Mouse (Mus musculus): ENCODE data around the gene Ccnl1. TPM values are rescaled to one million over a fixed set of nuclear protein-coding genes. Genes with fewer than 3 reads are reported as not detected.

Gene Ccnl1
- total RNA-seq, 4 experiments from 2014 or later, result 8.6 to 17.0 (median 11.7) TPM

GRCm38 (mm10) chr3:65927101-65927501, 30.9 kb downstream of the Ccnl1 start:
- DNase-seq (ENCODE audit: low spot score in 2 of 2), result no peak

GRCm38 (mm10) chr3:65926426-65926825, 31.6 kb downstream of the Ccnl1 start:
- no peak for DNase-seq (ENCODE audit: low spot score in 2 of 2)

DNA sequence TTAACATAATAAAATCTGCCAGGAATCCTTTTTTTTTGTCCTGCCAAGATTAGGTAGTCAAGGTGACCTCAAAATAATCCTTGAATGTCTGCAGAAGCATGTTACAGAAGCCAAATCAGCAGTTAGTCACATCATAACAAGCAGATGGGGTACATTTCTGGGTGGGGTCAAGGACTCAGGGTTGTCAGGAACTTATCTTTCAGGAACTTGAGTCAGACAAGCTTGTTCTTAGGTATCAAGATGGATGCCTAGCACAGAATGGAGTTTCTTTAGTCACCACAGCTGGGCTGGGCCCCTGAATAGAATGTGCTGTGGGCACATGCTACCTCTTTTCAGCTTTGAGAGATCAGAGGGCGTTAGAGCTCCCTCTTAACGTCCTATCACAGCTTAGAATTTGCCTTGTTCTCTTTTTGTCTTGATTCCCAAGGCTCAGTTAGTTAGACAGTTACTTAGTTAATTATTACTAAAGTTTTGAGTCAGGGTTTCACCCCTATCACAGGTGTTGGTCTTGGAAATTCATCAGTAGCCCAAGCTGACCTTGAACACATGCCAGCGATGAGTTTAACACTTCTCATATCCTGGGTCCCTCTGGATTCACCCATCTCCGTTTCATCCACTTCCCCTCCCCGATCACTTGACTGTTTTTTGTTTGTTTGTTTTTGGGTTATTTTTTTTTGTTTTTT, 32.9 kb downstream of the Ccnl1 start:
- DNase-seq (ENCODE audit: low spot score in 2 of 2), result no peak

GRCm38 (mm10) chr3:65922420-65922819, 35.6 kb downstream of the Ccnl1 start:
- DNase-seq (ENCODE audit: low spot score in 2 of 2), result no peak

GRCm38 (mm10) chr3:65921671-65922070, 36.4 kb downstream of the Ccnl1 start:
- no peak for DNase-seq (ENCODE audit: low spot score in 2 of 2)

- DNase-seq (ENCODE audit: low spot score in 2 of 2), result no peak
These were observed 39.0 kb downstream of the Ccnl1 start for GRCm38 (mm10) chr3:65919016-65919415.

- no peak for DNase-seq (ENCODE audit: low spot score in 2 of 2)
These were observed 45.1 kb downstream of the Ccnl1 start for GRCm38 (mm10) chr3:65912928-65913327.

DNA sequence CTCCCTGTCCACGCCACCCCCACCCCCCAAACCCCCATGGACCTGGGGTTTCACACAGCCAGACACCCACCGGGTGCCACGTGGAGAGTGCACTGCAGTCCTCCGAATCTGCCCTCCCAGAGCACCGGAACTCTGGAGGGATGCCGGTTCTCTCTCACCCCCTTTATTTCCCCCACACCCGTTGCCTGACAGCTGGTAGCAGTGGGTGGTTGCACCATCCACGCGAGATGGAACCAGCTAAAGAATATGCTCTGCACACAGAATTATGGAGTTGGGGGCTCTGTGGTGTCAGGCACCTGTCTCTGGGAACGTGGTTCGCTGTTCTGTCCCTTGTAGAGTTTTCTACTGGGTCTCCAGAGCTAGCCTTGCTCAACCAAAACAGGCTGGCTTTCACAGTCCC, 45.8 kb downstream of the Ccnl1 start:
- DNase-seq (ENCODE audit: low spot score in 2 of 2), result no peak

DNA sequence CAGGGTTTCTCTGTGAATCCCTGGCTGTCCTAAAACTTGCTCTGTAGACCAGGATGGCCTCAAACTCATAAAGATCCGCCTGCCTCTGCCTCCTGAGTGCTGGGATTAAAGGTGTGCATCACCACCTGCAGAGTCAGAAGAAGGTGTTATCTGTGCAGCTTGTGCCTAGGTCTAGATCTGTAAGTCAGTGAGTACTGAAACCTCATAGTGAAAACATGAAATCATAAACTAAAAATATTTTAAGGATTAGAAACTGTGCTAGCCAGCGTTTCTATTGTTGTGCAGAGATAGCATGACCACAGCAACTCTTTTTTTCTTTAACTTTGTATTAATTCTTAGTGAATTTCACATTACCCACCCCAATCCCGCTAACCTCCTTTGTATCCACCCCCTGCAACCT, 46.8 kb downstream of the Ccnl1 start:
- DNase-seq (ENCODE audit: low spot score in 2 of 2), result no peak

DNA sequence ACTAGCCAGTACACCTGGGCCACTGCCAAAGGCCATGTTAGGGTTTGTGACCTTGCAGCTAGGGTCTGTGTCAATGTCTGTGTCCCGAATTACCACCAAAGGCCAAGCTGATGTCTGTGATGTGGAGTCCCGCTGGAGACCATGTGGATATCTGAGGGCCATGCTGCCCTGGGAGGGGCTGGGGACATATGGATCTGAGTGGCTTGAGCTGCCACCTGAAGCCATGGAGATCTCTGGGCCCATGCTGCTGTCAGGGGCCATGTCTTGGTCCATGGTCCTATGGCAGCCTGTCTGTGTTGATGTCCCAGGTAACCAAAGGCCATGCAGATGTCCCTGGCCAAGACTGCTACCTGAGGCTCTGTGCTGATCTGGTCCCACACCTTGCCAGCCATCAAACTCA, 48.6 kb downstream of the Ccnl1 start:
- DNase-seq (ENCODE audit: low spot score in 2 of 2), result no peak

GRCm38 (mm10) chr3:65907536-65907935, 50.5 kb downstream of the Ccnl1 start:
- DNase-seq (ENCODE audit: low spot score in 2 of 2), result no peak

DNA sequence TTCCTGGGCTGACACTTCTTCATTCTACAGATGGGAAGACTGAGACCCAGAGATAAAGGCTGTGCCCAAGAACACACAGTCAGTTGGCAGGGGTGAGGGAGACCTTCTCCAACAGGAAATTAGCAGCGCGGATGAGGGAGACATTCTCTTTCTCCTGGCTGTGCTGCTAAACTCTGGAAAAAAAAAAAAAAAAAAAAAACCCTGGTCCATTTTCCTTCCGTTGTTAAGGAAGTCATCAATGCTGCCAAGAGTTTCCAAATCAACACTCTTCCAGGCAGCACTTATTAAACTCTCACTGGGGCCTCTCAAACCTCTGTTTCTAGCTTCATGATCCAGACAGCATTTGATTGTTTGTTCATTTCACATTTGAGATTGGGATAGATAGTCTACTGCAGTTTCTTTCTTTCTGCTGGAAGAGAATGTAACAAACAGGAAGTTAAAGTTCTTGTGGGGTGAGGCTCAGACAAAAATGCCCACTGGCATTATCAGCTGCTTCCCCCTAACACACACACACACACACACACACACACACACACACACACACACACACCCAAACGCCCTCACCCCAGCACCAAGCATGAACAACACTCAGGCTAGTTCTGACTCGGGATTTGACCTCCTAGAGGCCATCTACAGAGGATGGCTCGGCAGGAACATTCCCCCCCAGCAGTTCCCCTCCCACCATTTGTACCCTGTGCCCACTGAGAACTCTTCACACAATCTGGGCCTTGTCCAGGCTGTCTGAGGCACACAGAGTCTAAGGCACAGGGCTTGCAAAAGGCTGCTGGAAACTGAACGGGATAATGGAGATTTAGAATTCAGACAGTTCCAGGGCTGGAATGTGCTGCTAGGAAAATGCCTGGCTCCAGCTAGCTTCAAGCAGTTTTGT, 52.5 kb downstream of the Ccnl1 start:
- DNase-seq (ENCODE audit: low spot score in 2 of 2), result no peak

DNA sequence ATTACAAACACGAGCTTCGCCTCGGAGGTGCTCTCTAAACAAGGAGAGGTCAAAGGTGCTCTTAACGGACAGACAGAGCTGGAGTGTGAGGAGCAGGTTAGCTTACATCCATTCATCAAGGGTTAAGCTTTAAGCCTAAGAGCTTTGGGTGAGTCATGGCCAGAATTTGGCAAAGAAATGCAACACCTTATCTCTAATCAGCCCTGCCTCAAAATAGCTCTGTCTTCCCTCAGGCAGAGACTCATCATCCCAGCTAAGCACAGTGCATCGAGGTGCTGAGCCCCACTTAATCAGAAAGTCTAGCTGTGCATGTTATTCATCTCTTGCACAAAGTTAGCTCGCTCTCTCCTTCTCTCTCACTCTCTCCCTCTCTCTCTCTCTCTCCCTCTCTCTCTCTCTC, 53.3 kb downstream of the Ccnl1 start:
- DNase-seq (ENCODE audit: low spot score in 2 of 2), result no peak

- DNase-seq (ENCODE audit: low spot score in 2 of 2), result no peak
These were observed 53.9 kb downstream of the Ccnl1 start for GRCm38 (mm10) chr3:65904106-65904505.

DNA sequence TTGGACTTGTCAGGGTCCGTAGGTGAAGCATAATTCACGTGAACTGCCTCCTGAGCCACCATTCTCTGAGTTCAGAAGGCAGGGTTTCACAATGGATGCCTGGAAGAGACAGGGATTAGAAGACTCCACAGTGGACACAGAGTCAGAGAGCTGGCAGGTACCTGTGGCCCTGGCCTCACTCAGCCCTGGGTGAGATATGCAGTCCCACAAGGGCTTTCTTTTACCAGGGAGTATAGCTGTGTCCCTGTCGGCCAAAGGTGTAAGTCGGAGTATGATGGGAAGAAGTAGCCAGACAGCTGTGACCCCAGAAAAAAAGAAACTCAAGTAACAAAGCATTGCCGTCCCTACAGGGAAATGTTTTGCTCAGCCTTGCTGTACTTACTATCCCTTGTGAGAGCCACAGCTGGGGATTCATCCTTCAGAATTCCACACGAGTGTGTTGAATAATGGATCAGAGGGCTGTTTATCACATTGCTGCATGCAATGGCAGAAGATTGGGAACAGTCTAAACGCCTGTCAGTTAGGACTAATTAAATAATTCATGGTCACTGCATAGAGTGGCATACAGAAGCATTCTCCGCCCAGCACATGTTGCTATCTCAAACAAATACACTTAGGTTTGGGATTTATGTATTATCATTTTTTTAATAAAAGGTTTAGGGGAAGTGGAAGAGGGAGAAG, 59.3 kb downstream of the Ccnl1 start:
- no peak for DNase-seq (ENCODE audit: low spot score in 2 of 2)

GRCm38 (mm10) chr3:65897233-65897993, 60.6 kb downstream of the Ccnl1 start:
- no peak for DNase-seq (ENCODE audit: low spot score in 2 of 2)

Measured in gastrocnemius, adult 8-10 months (tissue).